Mouse (Mus musculus): Measurements from ENCODE around the gene Gnb1.

- TF ChIP-seq POLR2A (IDR thresholded peaks at IDR 0.05; ENCODE audit: low read depth, low read length), result no peak
- no peak for TF ChIP-seq CTCF (IDR thresholded peaks at IDR 0.05; ENCODE audit: extremely low read depth, insufficient read length, insufficient replicate concordance, low read depth, low read length)
Observed at GRCm38 (mm10) chr4:155485521-155485920, 5.6 kb upstream of the Gnb1 start.
